Mouse (Mus musculus): ENCODE measurements around the gene Mthfr.

Gene Mthfr

DNA sequence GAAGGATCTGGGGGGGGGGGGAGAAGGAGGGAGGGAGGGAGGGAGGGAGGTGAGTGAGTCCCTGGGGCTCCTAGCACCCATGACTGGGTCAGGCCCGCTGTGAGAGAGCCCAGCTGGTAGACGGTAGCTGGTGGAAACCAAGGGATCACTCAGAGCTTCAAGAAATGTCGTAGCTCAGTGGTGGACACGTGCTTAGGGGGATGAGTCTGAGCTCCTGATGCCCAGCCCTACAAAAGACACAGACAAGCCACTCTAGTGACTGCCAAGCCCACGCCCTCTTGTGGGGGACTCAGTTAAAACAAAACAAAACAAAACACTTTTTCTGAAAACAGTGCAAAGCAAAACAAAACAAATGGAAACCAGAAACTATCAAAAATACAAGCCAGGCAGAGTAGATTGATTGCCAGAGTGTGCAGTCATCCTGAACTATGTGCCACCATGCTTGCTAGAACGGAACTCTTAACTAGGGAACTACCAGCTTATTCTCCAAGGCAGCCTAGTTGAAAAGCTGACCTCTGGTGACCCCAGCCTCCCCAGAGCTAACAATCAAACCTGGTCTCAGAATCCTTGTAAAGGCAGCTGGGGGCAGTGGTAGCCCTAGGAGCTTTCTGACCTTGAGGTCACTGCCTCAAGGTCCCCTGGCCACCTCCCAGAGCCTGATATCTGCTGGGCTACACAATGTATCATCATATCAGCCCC, 27.0 kb downstream of the Mthfr start:
- no peak for DNase-seq (ENCODE audit: low spot score)

DNA sequence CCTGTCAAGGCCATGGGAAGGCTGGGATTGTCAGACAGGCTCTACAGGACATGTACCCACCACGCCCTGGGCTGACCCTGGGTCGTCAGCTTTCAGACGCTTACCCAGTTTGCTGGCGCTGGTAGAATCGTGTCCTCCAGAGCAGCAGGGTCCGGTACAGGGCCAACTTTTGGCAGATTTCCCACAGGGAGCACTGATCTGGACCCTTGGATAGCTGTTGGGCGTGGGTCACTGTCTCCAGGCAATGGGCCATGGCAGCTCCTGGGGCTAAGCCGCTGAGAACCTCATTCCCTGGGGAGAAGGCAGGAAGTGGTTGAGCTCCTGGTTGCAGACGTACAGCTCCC, 27.5 kb downstream of the Mthfr start:
- DNase-seq (ENCODE audit: low spot score) = no peak

- DNase-seq (ENCODE audit: low spot score) = no peak
Observed at GRCm38 (mm10) chr4:148067346-148067745, 28.5 kb downstream of the Mthfr start.

GRCm38 (mm10) chr4:148069602-148070218, 30.8 kb downstream of the Mthfr start:
- no peak for DNase-seq (ENCODE audit: low spot score)

GRCm38 (mm10) chr4:148071508-148071907, 32.6 kb downstream of the Mthfr start:
- no peak for DNase-seq (ENCODE audit: low spot score)

GRCm38 (mm10) chr4:148074521-148075189, 35.8 kb downstream of the Mthfr start:
- DNase-seq (ENCODE audit: low spot score) = no peak

DNA sequence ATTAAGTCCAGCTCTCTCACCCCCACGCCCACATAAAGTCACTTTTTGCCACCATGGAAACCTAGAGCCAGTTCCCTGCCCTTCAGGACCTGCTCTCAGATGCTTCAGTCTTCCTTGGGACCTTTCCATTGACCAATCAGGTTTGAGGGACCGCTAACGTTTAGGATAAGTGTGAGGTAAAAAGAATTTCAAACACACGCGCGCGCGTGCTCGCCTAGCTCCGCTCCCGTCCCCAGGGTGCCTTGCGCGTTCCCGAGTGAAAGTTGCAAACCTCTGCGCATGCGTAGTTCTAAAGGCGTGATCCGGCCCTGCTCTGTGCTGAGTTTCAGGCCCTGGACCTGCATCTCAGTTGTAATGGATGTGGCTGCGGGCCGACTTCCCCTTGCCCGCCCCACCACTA, 36.4 kb downstream of the Mthfr start:
- peak; percentile 66 for DNase-seq (ENCODE audit: low spot score)

DNA sequence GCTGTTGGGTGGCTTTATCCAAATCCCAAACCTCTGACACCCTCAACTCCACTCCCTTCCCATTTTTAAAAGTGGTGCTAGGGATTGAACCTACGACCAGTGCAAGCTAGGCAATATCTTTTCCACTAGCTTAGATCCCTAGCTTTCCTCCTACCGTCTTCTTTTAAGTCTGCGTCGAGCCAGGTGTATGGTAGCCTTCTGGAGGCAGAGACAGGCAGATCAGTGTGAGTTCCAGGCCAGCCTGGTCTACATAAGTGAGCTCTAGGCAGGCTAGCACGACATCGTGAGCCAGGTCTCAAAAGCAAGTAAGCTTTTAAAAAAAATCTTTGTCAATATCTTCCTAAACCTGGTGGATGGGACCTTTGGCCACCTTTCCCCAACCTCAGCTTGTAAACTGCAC, 37.0 kb downstream of the Mthfr start:
- DNase-seq (ENCODE audit: low spot score) = no peak

DNA sequence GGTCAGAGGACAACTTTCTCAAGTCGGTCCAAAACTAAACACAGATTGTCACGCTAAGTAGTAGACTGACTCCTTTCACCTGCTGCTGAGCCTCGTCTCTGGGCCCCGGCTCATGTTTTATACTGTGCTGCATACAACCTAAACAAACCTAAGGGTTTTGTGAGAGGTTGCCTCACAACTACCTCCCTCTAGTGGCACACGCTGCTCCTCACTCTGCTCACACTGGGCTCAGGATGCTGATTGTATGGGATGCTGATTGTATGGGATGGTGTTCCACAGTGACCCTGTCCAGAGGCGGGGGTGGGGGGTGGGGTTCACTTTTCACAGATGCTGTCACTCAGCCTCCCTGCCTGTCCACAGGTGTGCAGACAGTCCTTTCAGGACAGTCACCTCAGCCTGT, 40.3 kb downstream of the Mthfr start:
- DNase-seq (ENCODE audit: low spot score) = no peak

GRCm38 (mm10) chr4:148079944-148080596, 41.2 kb downstream of the Mthfr start:
- no peak for DNase-seq (ENCODE audit: low spot score)

DNA sequence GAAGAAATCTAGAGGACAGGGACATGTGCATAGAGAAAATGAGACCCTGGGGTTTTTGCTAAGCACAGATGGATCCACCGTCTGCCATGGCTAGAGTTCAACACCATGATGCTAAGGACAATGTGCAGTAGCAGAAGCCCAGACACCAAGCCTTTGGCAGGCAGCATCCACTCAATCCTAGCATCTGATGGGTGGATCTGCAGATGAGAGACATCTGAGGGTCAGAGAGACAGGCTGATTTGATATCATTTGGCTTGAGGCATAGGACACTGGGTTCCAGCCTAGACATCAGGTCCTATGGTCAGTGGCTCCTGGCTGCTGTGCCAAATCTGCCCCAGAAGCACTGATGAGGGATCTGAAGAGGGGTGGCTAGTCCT, 41.7 kb downstream of the Mthfr start:
- no peak for DNase-seq (ENCODE audit: low spot score)

- no peak for DNase-seq (ENCODE audit: low spot score)
Observed at GRCm38 (mm10) chr4:148081201-148081600, 42.3 kb downstream of the Mthfr start.

GRCm38 (mm10) chr4:148082257-148083044, 43.6 kb downstream of the Mthfr start:
- peak; percentile 53 for DNase-seq (ENCODE audit: low spot score)

DNA sequence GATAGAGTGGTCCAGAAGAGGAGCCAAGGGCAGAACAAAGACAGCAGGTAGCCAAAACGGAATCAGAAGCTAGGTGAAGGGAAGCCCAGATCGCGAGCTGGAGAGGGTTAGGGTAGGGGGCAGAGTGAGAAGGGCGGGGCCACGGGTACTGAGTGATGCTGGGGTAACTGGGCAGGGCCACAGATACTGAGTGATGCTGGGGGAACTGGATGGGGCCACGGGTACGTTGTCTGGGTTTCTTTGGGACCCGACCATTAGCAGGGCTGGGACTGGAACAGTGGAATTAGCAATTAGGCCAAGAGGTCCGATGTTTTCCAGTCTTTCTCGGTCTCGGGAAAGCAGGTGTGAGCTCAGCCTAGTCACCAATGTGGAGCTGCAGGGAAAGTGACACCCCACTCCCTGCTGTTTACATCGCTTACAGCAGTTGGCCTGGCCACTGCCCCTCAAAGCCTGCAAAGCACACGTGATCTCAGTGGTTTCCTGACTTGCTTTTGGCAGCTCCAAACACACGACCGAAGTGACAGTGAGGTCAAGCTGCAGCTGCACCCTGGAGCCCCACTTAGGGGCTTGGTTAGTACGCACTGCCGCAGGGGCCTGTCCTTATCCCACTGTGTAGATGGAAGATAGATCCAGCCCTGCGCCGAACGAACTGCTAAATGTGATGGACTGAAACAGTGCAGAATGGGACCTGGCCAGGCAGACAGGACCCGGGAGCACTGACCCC, 44.5 kb downstream of the Mthfr start:
- no peak for DNase-seq (ENCODE audit: low spot score)

- no peak for DNase-seq (ENCODE audit: low spot score)
Observed at GRCm38 (mm10) chr4:148084261-148084714, 45.4 kb downstream of the Mthfr start.

- DNase-seq (ENCODE audit: low spot score) = no peak
Observed at GRCm38 (mm10) chr4:148085131-148085906, 46.4 kb downstream of the Mthfr start.

GRCm38 (mm10) chr4:148085907-148086305, 47.0 kb downstream of the Mthfr start:
- DNase-seq (ENCODE audit: low spot score) = no peak

- DNase-seq (ENCODE audit: low spot score) = no peak
Observed at GRCm38 (mm10) chr4:148087091-148087906, 48.4 kb downstream of the Mthfr start.

GRCm38 (mm10) chr4:148087907-148088527, 49.1 kb downstream of the Mthfr start, which contains the start of gene Agtrap:
TSS of gene Agtrap (minus strand) at chr4:148088031.
- peak; percentile 95 for DNase-seq (ENCODE audit: low spot score)

Data from layer of hippocampus, adult 11-12 months (tissue).